Mouse (Mus musculus) stomach, postnatal 0 days (tissue): ENCODE results near the gene Kirrel3.

Experiments
- CTCF ChIP-seq: IDR thresholded peaks from 2 replicates; pipeline ENCODE4 v1.5.1; 2016; ENCODE audit warnings: antibody characterized with exemption, low read depth, mild to moderate bottlenecking, moderate library complexity
- EP300 ChIP-seq: optimal IDR thresholded peaks from 2 replicates; pipeline ENCODE3; 2016; ENCODE audit warnings: antibody characterized with exemption

DNA sequence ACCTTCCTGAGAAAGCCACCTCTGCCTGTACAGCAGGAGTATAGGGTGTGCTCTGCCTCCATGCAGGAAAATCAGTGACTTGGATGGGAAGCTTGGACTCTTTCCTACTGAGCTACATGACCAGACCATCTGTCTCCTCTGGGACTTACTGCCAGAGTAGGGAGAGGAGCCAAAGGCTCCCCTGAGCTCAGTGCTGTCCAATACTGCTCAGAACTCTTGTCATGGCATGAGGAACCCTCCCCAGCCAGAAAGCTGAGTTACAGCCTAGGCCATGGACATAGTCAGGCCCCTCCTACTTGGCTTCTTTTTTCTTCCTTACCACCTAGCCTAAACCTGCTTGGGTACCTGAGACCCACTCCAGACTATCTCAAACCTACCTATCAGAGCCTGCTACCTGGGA is 285.7 kb downstream of the Kirrel3 start:
- no peak for TF ChIP-seq CTCF
- no peak for TF ChIP-seq EP300
